Mouse (Mus musculus) midbrain, embryonic 13.5 days (tissue): ENCODE results near the gene Wdr17. TPM values are rescaled to one million over a fixed set of nuclear protein-coding genes. Genes with fewer than 3 reads are reported as not detected.
A peak's percentile ranks its signal among the peaks of the same experiment; 100 is the strongest.

Experiments
- ATAC-seq: fragments of 200-750 bp; cut with Nextera tagmentation; 2 replicates; pipeline ENCODE4 v1.8.0; 2017; ENCODE audit warnings: mild to moderate bottlenecking, moderate TSS enrichment, moderate library complexity
- H3K27ac ChIP-seq: fragments of 300-500 bp; sonication (generic); 2 replicates; pipeline ENCODE4 v1.5.1; 2015; ENCODE audit warnings: inconsistent platforms, mild to moderate bottlenecking, moderate library complexity
- H3K27me3 ChIP-seq: fragments of 300-500 bp; sonication (generic); 2 replicates; pipeline ENCODE4 v1.6.1; 2015; ENCODE audit warnings: mild to moderate bottlenecking, inconsistent platforms
- H3K36me3 ChIP-seq: fragments of 300-500 bp; sonication (generic); 2 replicates; pipeline ENCODE4 v1.6.1; 2015; ENCODE audit warnings: mild to moderate bottlenecking, inconsistent platforms
- H3K4me1 ChIP-seq: fragments of 300-500 bp; sonication (generic); replicated peaks from 2 replicates; pipeline ENCODE4 v1.6.1; 2015; ENCODE audit warnings: inconsistent platforms
- H3K4me2 ChIP-seq: fragments of 300-500 bp; sonication (generic); replicated peaks from 2 replicates; pipeline ENCODE4 v1.6.1; 2015; ENCODE audit warnings: moderate library complexity, mild to moderate bottlenecking, inconsistent platforms
- H3K4me3 ChIP-seq: fragments of 300-500 bp; sonication (generic); replicated peaks from 2 replicates; pipeline ENCODE4 v1.5.1; 2015; ENCODE audit warnings: mild to moderate bottlenecking, inconsistent platforms
- H3K9ac ChIP-seq: fragments of 300-500 bp; sonication (generic); replicated peaks from 2 replicates; pipeline ENCODE4 v1.6.1; 2015; ENCODE audit warnings: mild to moderate bottlenecking, inconsistent platforms
- H3K9me3 ChIP-seq: fragments of 300-500 bp; sonication (generic); 2 replicates; pipeline ENCODE4 v1.6.1; 2016; ENCODE audit warnings: mild to moderate bottlenecking, inconsistent platforms
- WGBS: fragments of 180-500 bp; shearing (Covaris S2); methylation state at CpG from one replicate; pipeline ENCODE4 v1.1.7; 2015; 5-methylcytosine and 5-hydroxymethylcytosine counted together
- polyA plus RNA-seq: library from polyadenylated mRNA; unstranded; fragments of >200 nt; fragmentation: Nextera tagmentation; extraction: Ambion mirVana; gene quantifications from 2 replicates; pipeline ENCODE4 v1.2.1, GENCODE M21; 2015

Wdr17 gene
- 9.5 and 17.1 TPM in 2 replicates for polyA plus RNA-seq

GRCm38 (mm10) chr8:54886987-54887785, at the start of gene Wdr17:
Gene Wdr17, minus strand, starts transcription at chr8:54887184.
- ATAC-seq, result no peak
- no peaks in the 10 kb centered on the region for H3K4me1 ChIP-seq
- H3K9ac ChIP-seq, result no peak within 1 kb of the TSS
- no peaks in the 10 kb centered on the region for H3K36me3 ChIP-seq
- H3K27ac ChIP-seq, result no peak within 1 kb of the TSS
- WGBS, result 89% methylated on average over 9 of the region's 9 CpGs
- no peak within 1 kb of the TSS for H3K4me3 ChIP-seq
- no peaks in the 10 kb centered on the region for H3K9me3 ChIP-seq
- H3K27me3 ChIP-seq, result no peaks in the 10 kb centered on the region
- H3K4me2 ChIP-seq, result no peak within 1 kb of the TSS

GRCm38 (mm10) chr8:54932306-54932705, 45.3 kb upstream of the Wdr17 start:
- Histone ChIP-seq H3K4me1 (no peaks in the 10 kb centered on the region), H3K4me3 (no peak overlapping the region), H3K9me3 (no peaks in the 10 kb centered on the region), H3K27me3 (no peaks in the 10 kb centered on the region), H3K27ac (no peak overlapping the region), H3K36me3 (no peaks in the 10 kb centered on the region), H3K4me2 (no peak overlapping the region), H3K9ac (no peak overlapping the region)
- WGBS, result 68% methylated on average over 2 of the region's 2 CpGs
- no peak for ATAC-seq

GRCm38 (mm10) chr8:54924936-54925335, 38.0 kb upstream of the Wdr17 start:
- 87% methylated on average over 3 of the region's 3 CpGs for WGBS

DNA sequence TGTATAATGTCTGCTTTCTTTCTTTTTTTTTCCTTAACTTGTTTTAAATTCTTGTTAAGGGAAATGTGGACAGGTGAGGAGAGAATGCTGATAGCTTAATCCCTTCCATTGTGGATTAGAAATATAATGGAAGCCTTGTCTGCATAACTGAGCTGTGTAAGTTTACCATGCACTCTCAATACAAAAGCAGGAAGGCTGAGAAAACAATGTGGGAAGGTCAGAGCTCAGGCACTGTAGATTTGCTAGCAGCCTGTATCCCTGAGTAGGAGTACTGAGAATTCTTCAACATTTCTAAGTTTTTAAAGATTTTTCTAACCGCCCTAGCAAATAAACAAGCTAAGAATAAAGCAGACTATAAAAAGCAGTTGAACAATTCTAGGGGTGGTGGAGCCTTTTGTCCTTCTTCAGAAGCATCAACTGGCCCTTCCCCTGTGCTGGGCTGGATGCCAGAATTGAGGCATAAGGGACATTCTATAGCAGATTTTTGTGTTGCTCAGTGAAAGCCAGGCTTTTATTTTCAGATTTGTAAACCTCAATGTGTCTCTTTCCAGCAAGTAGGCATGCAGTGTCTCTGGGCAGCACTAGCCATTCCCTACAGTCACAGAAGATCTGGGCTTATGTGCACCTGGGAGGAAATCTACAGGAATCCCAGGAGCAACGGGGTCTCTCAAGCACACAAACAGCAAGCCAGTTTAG, 35.3 kb upstream of the Wdr17 start:
- WGBS, result 33% methylated on average over 2 of the region's 2 CpGs
- no peak overlapping the region for H3K4me2 ChIP-seq
- H3K9ac ChIP-seq, result no peak overlapping the region
- H3K36me3 ChIP-seq, result no peaks in the 10 kb centered on the region
- no peak overlapping the region for H3K4me3 ChIP-seq
- peak overlapping the region; percentile 62 for H3K27ac ChIP-seq
- ATAC-seq, result peak; percentile 77
- H3K4me1 ChIP-seq, result peaks cover 15% of the 10 kb centered on the region
- H3K27me3 ChIP-seq, result no peaks in the 10 kb centered on the region
- no peaks in the 10 kb centered on the region for H3K9me3 ChIP-seq

More at GRCm38 (mm10) chr8:54924936-54925335, 38.0 kb upstream of the Wdr17 start:
- H3K36me3 ChIP-seq, result no peaks in the 10 kb centered on the region
- no peak for ATAC-seq
- peaks cover 15% of the 10 kb centered on the region for H3K4me1 ChIP-seq
- H3K9ac ChIP-seq, result no peak overlapping the region
- no peak overlapping the region for H3K4me2 ChIP-seq
- no peaks in the 10 kb centered on the region for H3K27me3 ChIP-seq
- H3K4me3 ChIP-seq, result no peak overlapping the region
- no peaks in the 10 kb centered on the region for H3K9me3 ChIP-seq
- no peak overlapping the region for H3K27ac ChIP-seq

DNA sequence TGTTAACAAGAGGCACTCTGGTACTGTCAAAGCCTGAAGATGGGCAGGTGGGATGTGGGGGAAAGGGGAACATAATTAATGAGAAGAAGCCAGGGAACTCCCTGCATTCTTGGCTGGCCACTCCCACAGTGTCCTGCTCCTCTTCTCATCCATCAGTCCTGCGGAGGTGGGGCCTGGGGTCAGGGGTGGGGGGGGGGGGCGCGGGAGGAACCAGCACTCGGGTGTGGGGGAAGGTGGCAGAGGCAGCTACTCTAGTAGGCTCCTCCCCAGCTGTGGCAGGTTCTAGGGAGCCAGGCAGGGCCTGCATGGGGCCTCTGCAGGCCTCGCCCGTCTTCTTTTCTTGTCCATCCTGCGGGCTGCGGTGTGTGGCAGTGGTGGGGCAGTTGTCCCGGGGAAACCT, 30.7 kb upstream of the Wdr17 start:
- no peaks in the 10 kb centered on the region for H3K27me3 ChIP-seq
- ATAC-seq, result peak; percentile 43; the same call in 1 of the 2 replicates
- no peak overlapping the region for H3K27ac ChIP-seq
- H3K4me2 ChIP-seq, result no peak overlapping the region
- no peaks in the 10 kb centered on the region for H3K9me3 ChIP-seq
- no peak overlapping the region for H3K9ac ChIP-seq
- no peaks in the 10 kb centered on the region for H3K36me3 ChIP-seq
- peaks cover 10% of the 10 kb centered on the region for H3K4me1 ChIP-seq
- no peak overlapping the region for H3K4me3 ChIP-seq
- 64% methylated on average over 9 of the region's 9 CpGs for WGBS

- H3K27me3 ChIP-seq, result no peaks in the 10 kb centered on the region
- H3K9me3 ChIP-seq, result no peaks in the 10 kb centered on the region
- H3K27ac ChIP-seq, result no peak overlapping the region
- no peak overlapping the region for H3K9ac ChIP-seq
- H3K36me3 ChIP-seq, result no peaks in the 10 kb centered on the region
- H3K4me3 ChIP-seq, result no peak overlapping the region
- ATAC-seq, result no peak
- no peak overlapping the region for H3K4me2 ChIP-seq
- WGBS, result 92% methylated on average over 2 of the region's 2 CpGs
- H3K4me1 ChIP-seq, result no peaks in the 10 kb centered on the region
Measured at GRCm38 (mm10) chr8:54912891-54913290, 25.9 kb upstream of the Wdr17 start.

- Histone ChIP-seq H3K4me3 (no peak overlapping the region), H3K27me3 (no peaks in the 10 kb centered on the region), H3K4me2 (no peak overlapping the region), H3K27ac (no peak overlapping the region), H3K9me3 (no peaks in the 10 kb centered on the region), H3K9ac (no peak overlapping the region), H3K4me1 (no peaks in the 10 kb centered on the region), H3K36me3 (no peaks in the 10 kb centered on the region)
- no peak for ATAC-seq
- 92% methylated on average over 2 of the region's 2 CpGs for WGBS
Measured at GRCm38 (mm10) chr8:54899444-54899843, 12.5 kb upstream of the Wdr17 start.

DNA sequence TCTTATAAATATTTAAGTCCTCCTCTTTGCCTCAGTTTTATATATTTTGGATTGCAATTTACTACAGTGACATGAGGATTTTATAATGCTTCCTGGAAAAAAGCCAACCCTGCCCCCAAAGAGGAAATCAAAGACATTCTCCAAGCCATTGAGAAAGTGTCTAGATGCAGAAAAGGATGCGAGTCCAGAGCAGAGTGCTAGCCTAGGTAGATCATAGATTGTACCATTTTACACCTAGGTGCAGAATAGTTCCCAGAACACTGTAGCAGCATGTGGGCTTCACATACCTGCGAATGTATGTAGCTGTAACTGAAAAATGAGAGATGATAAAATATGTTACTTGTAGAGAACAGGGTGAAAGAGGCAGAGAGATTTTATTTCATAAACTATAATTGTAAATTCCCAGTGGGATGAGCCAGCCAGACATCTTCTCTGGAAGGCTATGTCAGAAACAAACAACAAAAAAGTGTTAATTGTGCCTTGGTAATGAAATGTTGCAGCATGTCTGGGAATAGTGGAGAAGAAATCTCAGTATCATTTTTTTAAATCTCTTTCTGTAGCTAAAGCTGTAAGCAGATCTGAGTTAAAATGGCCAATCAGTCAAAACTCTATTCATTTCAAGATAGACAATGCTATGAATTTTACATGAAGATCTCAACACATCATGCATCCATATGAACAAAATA, 7.8 kb upstream of the Wdr17 start:
- Histone ChIP-seq H3K9ac (no peak overlapping the region), H3K27ac (no peak overlapping the region), H3K4me1 (no peaks in the 10 kb centered on the region), H3K27me3 (no peaks in the 10 kb centered on the region), H3K4me3 (no peak overlapping the region), H3K4me2 (no peak overlapping the region), H3K36me3 (no peaks in the 10 kb centered on the region), H3K9me3 (no peaks in the 10 kb centered on the region)
- no peak for ATAC-seq
- WGBS, result 92% methylated on average over 2 of the region's 2 CpGs

- no peak overlapping the region for H3K4me2 ChIP-seq
Measured at GRCm38 (mm10) chr8:54894180-54894579, 7.2 kb upstream of the Wdr17 start.

DNA sequence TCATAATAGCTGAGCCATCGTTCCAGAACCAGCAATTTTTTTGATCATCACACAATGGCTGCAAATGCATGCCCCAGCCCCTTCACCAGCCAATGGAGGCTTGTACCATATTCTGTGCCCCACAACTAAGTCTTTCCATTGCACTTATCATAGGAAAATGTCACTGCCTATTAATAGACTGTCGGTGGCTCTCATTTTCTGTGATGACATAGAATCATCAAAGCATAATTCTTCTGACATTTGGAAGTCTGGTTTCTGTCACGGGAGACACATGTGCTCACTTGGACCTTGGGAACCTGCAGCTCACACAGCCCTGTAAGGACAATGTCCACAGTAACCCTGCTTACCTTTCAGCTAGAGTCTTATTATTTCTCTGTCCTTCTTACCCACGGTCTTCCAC, 424 bp downstream of the Wdr17 start:
- Histone ChIP-seq H3K36me3 (no peaks in the 10 kb centered on the region), H3K9ac (no peak overlapping the region), H3K27me3 (no peaks in the 10 kb centered on the region), H3K4me2 (no peak overlapping the region), H3K4me1 (no peaks in the 10 kb centered on the region), H3K9me3 (no peaks in the 10 kb centered on the region), H3K27ac (no peak overlapping the region), H3K4me3 (no peak overlapping the region)
- ATAC-seq, result no peak
- WGBS, result 85% methylated on average over 4 of the region's 4 CpGs

More at GRCm38 (mm10) chr8:54894180-54894579, 7.2 kb upstream of the Wdr17 start:
- Histone ChIP-seq H3K27me3 (no peaks in the 10 kb centered on the region), H3K4me1 (no peaks in the 10 kb centered on the region), H3K4me3 (no peak overlapping the region), H3K9ac (no peak overlapping the region), H3K27ac (no peak overlapping the region), H3K36me3 (no peaks in the 10 kb centered on the region), H3K9me3 (no peaks in the 10 kb centered on the region)
- no peak for ATAC-seq
- WGBS, result 97% methylated on average over 1 of the region's 1 CpGs

GRCm38 (mm10) chr8:54876458-54876857, 10.5 kb downstream of the Wdr17 start:
- no peaks in the 10 kb centered on the region for H3K36me3 ChIP-seq
- WGBS, result 95% methylated on average over 4 of the region's 4 CpGs
- no peak overlapping the region for H3K9ac ChIP-seq
- H3K4me1 ChIP-seq, result no peaks in the 10 kb centered on the region
- ATAC-seq, result no peak
- no peak overlapping the region for H3K4me3 ChIP-seq
- no peaks in the 10 kb centered on the region for H3K9me3 ChIP-seq
- no peak overlapping the region for H3K27ac ChIP-seq
- no peaks in the 10 kb centered on the region for H3K27me3 ChIP-seq
- H3K4me2 ChIP-seq, result no peak overlapping the region

DNA sequence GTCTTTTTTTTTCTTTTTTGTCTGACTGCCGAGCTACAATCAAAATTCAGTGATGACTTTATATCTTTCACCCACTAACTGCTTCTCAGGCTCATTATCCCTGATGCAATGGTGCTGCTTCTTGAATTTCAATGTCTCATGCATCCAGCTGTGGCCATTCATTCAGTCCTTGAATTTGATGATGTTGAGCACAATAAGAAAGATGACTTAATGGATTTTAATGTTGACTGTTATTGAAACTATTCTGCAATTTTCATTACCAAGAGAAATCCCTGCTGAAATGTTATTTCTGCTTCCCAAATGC, 22.3 kb downstream of the Wdr17 start:
- Histone ChIP-seq H3K36me3 (no peaks in the 10 kb centered on the region), H3K4me3 (no peak overlapping the region), H3K27ac (peak overlapping the region; percentile 72), H3K9ac (no peak overlapping the region), H3K4me1 (peaks cover 9% of the 10 kb centered on the region; the same call in 1 of the 2 replicates), H3K9me3 (no peaks in the 10 kb centered on the region), H3K27me3 (no peaks in the 10 kb centered on the region), H3K4me2 (no peak overlapping the region)
- 43% methylated on average over 1 of the region's 1 CpGs for whole genome bisulfite sequencing
- ATAC-seq, result peak; percentile 69
